Mouse (Mus musculus): ENCODE results near the gene Numb. TPM values are rescaled to one million over a fixed set of nuclear protein-coding genes. Genes with fewer than 3 reads are reported as not detected.

Numb gene
- polyA plus RNA-seq, 1 experiment from 2014 or later: 14.9 TPM

- no peak overlapping the region for H3K4me2 ChIP-seq
- 51% methylated on average over 2 of the region's 2 CpGs for WGBS
- no peak overlapping the region for H3K27ac ChIP-seq (replicated peaks)
- no peaks in the 10 kb centered on the region for H3K9me3 ChIP-seq (replicated peaks)
- H3K4me3 ChIP-seq (replicated peaks): no peak overlapping the region
- 0 out of 2 replicates have a peak, but pooled peaks cover 3% of the 10 kb centered on the region for H3K4me1 ChIP-seq
- H3K27me3 ChIP-seq (replicated peaks): no peaks in the 10 kb centered on the region
- no peak overlapping the region for H3K9ac ChIP-seq (replicated peaks)
- no peaks in the 10 kb centered on the region for H3K36me3 ChIP-seq
- ATAC-seq (ENCODE audit: low FRiP score): no peak
Observed at GRCm38 (mm10) chr12:83752495-83752894, 169.2 kb downstream of the Numb start.

DNA sequence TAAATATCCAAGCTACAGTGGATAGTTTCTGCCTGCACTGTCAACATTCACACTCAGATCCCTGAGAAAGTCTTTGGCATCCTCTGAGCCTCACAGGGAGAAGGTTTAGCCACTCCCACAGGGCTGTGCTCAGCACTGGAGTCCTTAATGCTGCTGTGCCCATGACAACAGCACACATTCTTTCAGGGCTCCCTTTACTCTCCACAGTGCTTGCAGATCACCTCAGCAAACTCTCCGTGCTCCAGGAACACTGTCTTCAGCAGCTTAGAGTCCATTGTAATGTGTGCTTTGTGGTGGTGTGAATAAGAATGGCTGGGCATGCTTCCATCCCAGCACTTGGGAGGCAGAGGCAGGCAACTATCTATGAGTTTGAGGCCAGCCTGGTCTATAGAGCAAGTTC is 172.5 kb downstream of the Numb start:
- no peak overlapping the region for H3K4me3 ChIP-seq (replicated peaks)
- H3K27me3 ChIP-seq (replicated peaks): no peaks in the 10 kb centered on the region
- WGBS: 57% methylated on average over 1 of the region's 1 CpGs
- no peak overlapping the region for H3K27ac ChIP-seq (replicated peaks)
- H3K4me1 ChIP-seq: peaks cover 4% of the 10 kb centered on the region; the same call in 1 of the 2 replicates
- H3K4me2 ChIP-seq: no peak overlapping the region
- ATAC-seq (ENCODE audit: low FRiP score): no peak
- no peaks in the 10 kb centered on the region for H3K36me3 ChIP-seq
- H3K9ac ChIP-seq (replicated peaks): no peak overlapping the region
- H3K9me3 ChIP-seq (replicated peaks): no peaks in the 10 kb centered on the region

Other genes starting within 250 kb of the Numb start
- 62.4 and 68.7 TPM in 2 replicates for gene Psen1, start 233.8 kb downstream of the Numb start, polyA plus RNA-seq (2015; fragmentation: Nextera tagmentation; extraction: Ambion mirVana)
- gene Papln, start 158.3 kb downstream of the Numb start, polyA plus RNA-seq (2015; fragmentation: Nextera tagmentation; extraction: Ambion mirVana): 0.23 and 0.43 TPM in 2 replicates
- gene Riox1, start 28.7 kb upstream of the Numb start, polyA plus RNA-seq (2015; fragmentation: Nextera tagmentation; extraction: Ambion mirVana): 11.7 and 11.9 TPM in 2 replicates
- gene Heatr4, start 62.9 kb upstream of the Numb start, polyA plus RNA-seq (2015; fragmentation: Nextera tagmentation; extraction: Ambion mirVana): not detected in 2 replicates
- 13.3 and 16.6 TPM in 2 replicates for gene Acot2, start 65.9 kb upstream of the Numb start, polyA plus RNA-seq (2015; fragmentation: Nextera tagmentation; extraction: Ambion mirVana)
- gene Acot1, start 87.6 kb upstream of the Numb start, polyA plus RNA-seq (2015; fragmentation: Nextera tagmentation; extraction: Ambion mirVana): 71.2 and 78.4 TPM in 2 replicates
- 0.55 and 1.2 TPM in 2 replicates for gene Acot4, start 116.4 kb upstream of the Numb start, polyA plus RNA-seq (2015; fragmentation: Nextera tagmentation; extraction: Ambion mirVana)
- gene Gm49366, start 117.0 kb upstream of the Numb start, polyA plus RNA-seq (2015; fragmentation: Nextera tagmentation; extraction: Ambion mirVana): not detected in 2 replicates
- gene Acot3, start 130.2 kb upstream of the Numb start, polyA plus RNA-seq (2015; fragmentation: Nextera tagmentation; extraction: Ambion mirVana): 0.80 and 1.1 TPM in 2 replicates
- gene Acot5, start 147.4 kb upstream of the Numb start, polyA plus RNA-seq (2015; fragmentation: Nextera tagmentation; extraction: Ambion mirVana): 0.88 and 1.00 TPM in 2 replicates
- gene Acot6, start 178.7 kb upstream of the Numb start, polyA plus RNA-seq (2015; fragmentation: Nextera tagmentation; extraction: Ambion mirVana): 1.4 and 1.6 TPM in 2 replicates
- gene Dnal1, start 192.4 kb upstream of the Numb start, polyA plus RNA-seq (2015; fragmentation: Nextera tagmentation; extraction: Ambion mirVana): 6.7 and 7.0 TPM in 2 replicates
- 3.2 and 3.8 TPM in 2 replicates for gene Pnma1, start 226.6 kb upstream of the Numb start, polyA plus RNA-seq (2015; fragmentation: Nextera tagmentation; extraction: Ambion mirVana)

Measured in neural tube, embryonic 15.5 days (tissue).